Mouse (Mus musculus): ENCODE measurements at regions not wholly inside any gene's neighbourhood (a gene's known extent, or its start where the extent isn't known, plus 50 kb on each side); places are given as distances from the start of the nearest gene placed in this dataset.

DNA sequence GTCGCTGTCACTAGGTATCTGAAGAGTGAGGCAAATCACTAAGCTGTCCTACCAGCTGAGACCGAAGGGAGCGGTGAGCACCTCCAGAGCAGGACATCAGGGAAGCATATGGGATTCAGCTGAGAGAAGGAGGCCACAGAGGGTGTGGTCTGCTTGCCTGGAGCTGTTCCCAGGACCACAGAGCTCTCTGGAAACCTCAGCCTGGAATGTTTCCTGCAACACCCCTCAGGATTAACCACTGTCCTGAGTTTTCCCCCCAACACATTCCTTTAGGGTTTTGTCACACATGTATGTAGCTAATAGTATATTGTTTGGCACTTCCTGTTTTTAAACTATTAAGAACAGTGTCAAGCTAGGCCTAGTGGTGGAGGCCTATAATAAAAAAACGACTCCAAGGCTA lies 459.6 kb downstream of the Plcl1 start:
- no peak for TF ChIP-seq POLR2A (IDR thresholded peaks at IDR 0.05; ENCODE audit: insufficient read depth, low read depth, low read length)
- TF ChIP-seq CTCF (IDR thresholded peaks at IDR 0.05), result no peak
- TF ChIP-seq EP300 (IDR thresholded peaks at IDR 0.05; ENCODE audit: insufficient read depth, low read depth, low read length), result no peak
